Mouse (Mus musculus): ENCODE measurements around the gene Tas2r139.
"Not testable (repeated sequence)": the region's sequence is repeated elsewhere in the genome, so short reads cannot be mapped to it uniquely, and the experiment has no call there.

The Tas2r139 gene

DNA sequence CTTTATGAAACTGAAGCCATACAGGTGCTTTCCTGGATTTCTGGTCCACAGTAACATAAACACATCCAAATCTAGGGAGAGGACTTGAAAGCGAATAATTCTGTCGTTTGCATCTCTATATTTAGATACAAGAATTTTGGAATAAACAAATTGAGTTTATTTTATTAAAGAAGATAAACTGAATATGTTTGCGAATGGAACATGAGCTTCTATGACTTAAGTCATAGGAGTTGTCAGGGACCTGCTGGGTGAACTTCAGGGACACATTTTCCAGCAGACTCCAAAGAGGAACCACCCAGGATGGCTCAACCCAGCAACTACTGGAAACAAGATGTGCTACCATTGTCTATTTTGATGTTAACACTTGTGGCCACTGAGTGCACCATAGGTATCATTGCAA lies at the start of gene Tas2r139:
TSS of gene Tas2r139 (plus strand) at position 301 of the 400 bp plus-strand sequence.
- DNase-seq (ENCODE audit: low spot score), result no peak

DNA sequence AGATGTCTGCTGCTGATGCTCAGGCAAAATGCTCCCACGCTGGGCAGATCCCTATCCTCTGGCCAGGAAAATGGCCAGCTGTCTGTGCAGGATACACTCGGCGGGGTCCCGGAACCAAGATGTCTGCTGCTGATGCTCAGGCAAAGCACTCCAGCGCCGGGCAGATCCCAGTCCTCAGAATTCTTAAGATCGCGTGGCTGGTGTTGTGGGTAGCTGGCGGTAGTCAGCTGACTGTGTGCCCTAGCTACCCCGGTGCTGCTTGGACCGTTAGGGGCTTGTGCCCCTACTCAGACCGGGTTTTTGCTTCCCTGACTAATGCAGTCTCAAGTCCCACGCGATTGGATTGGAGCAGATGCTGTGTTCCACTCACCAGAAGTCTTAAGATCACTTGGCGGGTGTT lies 10.4 kb downstream of the Tas2r139 start:
- not testable (repeated sequence) for DNase-seq (ENCODE audit: low spot score)

DNA sequence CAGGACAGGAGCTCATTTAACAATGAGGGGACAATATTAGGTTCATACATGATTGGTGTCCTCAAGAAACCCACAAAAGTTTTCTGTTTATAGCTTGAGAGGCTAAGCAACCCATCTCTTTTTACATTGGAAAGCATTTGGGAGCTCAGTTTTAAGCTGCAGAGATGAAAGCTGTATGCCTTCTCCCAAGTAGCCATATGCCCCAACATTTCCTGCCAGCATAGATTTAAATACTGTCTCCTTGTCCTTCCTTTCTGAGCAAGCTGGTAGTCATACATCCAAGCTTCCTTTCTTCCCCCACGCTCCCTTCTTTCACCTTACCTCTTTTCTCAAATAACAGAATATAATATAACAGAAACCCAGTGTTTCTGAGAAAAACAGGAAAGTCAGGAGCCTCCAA lies 41.7 kb downstream of the Tas2r139 start:
- no peak for DNase-seq (ENCODE audit: low spot score)

DNA sequence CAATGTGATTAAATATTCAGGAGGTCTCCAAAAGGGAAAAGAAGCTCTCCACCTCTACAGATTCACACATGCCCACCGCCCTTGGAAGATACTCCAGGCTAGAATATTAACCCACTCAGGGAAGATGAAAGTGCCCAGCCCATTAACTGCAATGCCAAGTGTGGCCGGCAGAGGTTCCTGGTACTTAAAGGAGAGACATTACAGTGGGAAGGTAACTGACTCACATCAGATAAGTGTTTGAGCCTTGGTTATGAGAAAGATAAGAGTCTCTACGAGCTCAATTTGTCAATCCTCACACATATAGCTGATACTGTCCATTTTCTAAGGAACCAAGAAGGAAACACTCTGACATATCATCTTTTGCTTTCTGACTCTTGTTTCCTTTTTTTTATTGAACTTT lies 45.5 kb downstream of the Tas2r139 start:
- no peak for DNase-seq (ENCODE audit: low spot score)

All from testis, postnatal 10 days (tissue).